Mouse (Mus musculus) ES-Bruce4 (cell line): Measurements from ENCODE around the gene Col9a2.

ENCODE experiments used
- CTCF ChIP-seq: IDR thresholded peaks from one replicate; pipeline ENCODE4 v1.8.1; 2011; ENCODE audit warnings: low read depth, low read length
- EP300 ChIP-seq: IDR thresholded peaks from 2 replicates; pipeline ENCODE4 v1.6.1; 2011; ENCODE audit warnings: low read depth, low read length; ENCODE audit not compliant: insufficient read depth
- POLR2A ChIP-seq: IDR thresholded peaks from one replicate; pipeline ENCODE4 v1.8.1; 2011; ENCODE audit warnings: low read length; ENCODE audit not compliant: insufficient read depth

DNA sequence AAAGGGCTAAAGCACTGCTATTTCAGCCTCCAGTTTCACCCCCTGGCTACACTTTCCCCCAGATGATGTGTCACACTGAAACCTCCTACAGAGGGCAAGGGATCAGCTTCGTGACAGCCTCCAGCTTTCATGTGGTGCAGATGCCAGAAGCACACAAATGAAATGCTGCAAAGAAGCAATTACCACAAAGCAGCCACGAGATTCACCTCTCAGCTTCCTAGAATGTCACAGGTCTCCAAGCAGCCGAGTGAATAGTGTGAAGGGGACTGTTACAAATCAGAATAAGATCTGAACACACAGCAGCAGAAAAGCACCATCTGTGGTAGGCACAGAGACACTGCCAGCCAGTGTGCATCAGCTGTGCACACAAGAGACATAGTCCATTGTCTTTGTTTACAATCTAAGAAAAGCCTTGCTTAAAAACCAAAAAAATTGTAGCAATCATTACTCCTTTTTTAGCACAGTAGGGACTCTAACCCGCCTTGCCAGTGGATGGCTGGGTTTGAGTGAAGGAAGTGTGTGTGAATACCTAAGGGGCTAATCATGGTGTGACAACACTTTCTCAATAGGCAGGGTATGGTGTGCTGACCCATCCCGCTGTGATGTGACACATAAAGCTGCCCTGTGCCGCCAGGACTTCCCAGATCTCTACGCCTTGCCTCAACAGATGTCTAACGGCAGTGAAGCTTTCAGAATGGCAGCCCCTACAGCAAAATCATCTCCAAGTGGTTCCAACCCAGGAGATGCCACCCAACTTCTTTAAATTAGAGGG is 36.6 kb upstream of the Col9a2 start:
- TF ChIP-seq CTCF (no peak), POLR2A (no peak), EP300 (no peak)
